Mouse (Mus musculus) thymus, adult 2 months (tissue): ENCODE results near the gene Clk2. TPM values are rescaled to one million over a fixed set of nuclear protein-coding genes. Genes with fewer than 3 reads are reported as not detected.
"Not testable (repeated sequence)": the region's sequence is repeated elsewhere in the genome, so short reads cannot be mapped to it uniquely, and the experiment has no call there.

Experiments
- DNase-seq: peaks from one replicate; pipeline ENCODE4 v3.0.0; 2021
- H3K27ac ChIP-seq: fragments of 200-500 bp; 2 replicates; pipeline ENCODE4 v1.5.1; 2012; ENCODE audit warnings: low read length, control low read depth; ENCODE audit not compliant: control insufficient read depth, insufficient read depth
- H3K27me3 ChIP-seq: fragments of 200-500 bp; 2 replicates; pipeline ENCODE4 v1.6.1; 2012; ENCODE audit warnings: mild to moderate bottlenecking, low read length, moderate library complexity, mixed read lengths; ENCODE audit not compliant: control insufficient read depth, insufficient read depth
- H3K36me3 ChIP-seq: fragments of 200-500 bp; 2 replicates; pipeline ENCODE4 v1.6.1; 2012; ENCODE audit warnings: mild to moderate bottlenecking, low read length, moderate library complexity; ENCODE audit not compliant: control insufficient read depth, insufficient read depth
- H3K4me1 ChIP-seq: fragments of 200-500 bp; replicated peaks from 2 replicates; pipeline ENCODE4 v1.6.1; 2012; ENCODE audit warnings: low read length; ENCODE audit not compliant: control insufficient read depth, insufficient read depth
- H3K4me3 ChIP-seq: fragments of 200-500 bp; 2 replicates; pipeline ENCODE4 v1.5.1; 2012; ENCODE audit warnings: mild to moderate bottlenecking, low read length, control low read depth, moderate library complexity; ENCODE audit not compliant: control insufficient read depth, insufficient read depth
- CTCF ChIP-seq: fragments of 200-500 bp; IDR thresholded peaks from 2 replicates; pipeline ENCODE4 v1.5.1; 2012; ENCODE audit warnings: mild to moderate bottlenecking, control low read depth, low read length, moderate library complexity, borderline replicate concordance; ENCODE audit not compliant: control insufficient read depth, poor library complexity, insufficient read depth; ENCODE audit errors: extremely low read depth
- POLR2A ChIP-seq: fragments of 200-500 bp; IDR thresholded peaks from 2 replicates; pipeline ENCODE4 v1.6.1; 2012; ENCODE audit warnings: mild to moderate bottlenecking, low read length, control low read depth, moderate library complexity; ENCODE audit not compliant: control insufficient read depth, poor library complexity, insufficient read depth; ENCODE audit errors: extremely low read depth
- WGBS: fragments of 180-500 bp; shearing (Covaris S2); methylation state at CpG from one replicate; pipeline ENCODE4 v1.1.7; 2018; 5-methylcytosine and 5-hydroxymethylcytosine counted together
- polyA plus RNA-seq: library from polyadenylated mRNA; depleted of rRNA; stranded (reverse); fragments of >200 nt; gene quantifications from 2 replicates; pipeline ENCODE4 v1.2.3, GENCODE M21; 2012

Gene Clk2
- polyA plus RNA-seq, 1 experiment, result 126 TPM

GRCm38 (mm10) chr3:89158651-89159050 lies 5.9 kb upstream of the Clk2 start:
- DNase-seq, result no peak
- Histone ChIP-seq H3K27ac (no peak overlapping the region), H3K4me3 (no peak overlapping the region), H3K4me1 (peaks cover 16% of the 10 kb centered on the region), H3K36me3 (no peaks in the 10 kb centered on the region), H3K27me3 (no peaks in the 10 kb centered on the region; the same call in 1 of the 2 replicates)
- 49% methylated on average over 7 of the region's 7 CpGs for WGBS
- TF ChIP-seq POLR2A (no peak), CTCF (no peak)

- DNase-seq, result peak; percentile 43
- TF ChIP-seq POLR2A, result no peak
- TF ChIP-seq CTCF, result no peak
- 4% methylated on average over 13 of the region's 13 CpGs for WGBS
These were observed 5.4 kb upstream of the Clk2 start for GRCm38 (mm10) chr3:89159211-89159610.

GRCm38 (mm10) chr3:89159616-89160344 lies 4.8 kb upstream of the Clk2 start, which contains the start of gene Hcn3:
Gene Hcn3 (minus strand): TSS chr3:89160196.
- TF ChIP-seq CTCF (peak; percentile 86; the same call in 1 of the 2 replicates), POLR2A (no peak)
- H3K27ac ChIP-seq, result no peak within 1 kb of the TSS
- H3K27me3 ChIP-seq, result no peaks in the 10 kb centered on the region; the same call in 1 of the 2 replicates
- H3K36me3 ChIP-seq, result no peaks in the 10 kb centered on the region
- peak within 1 kb of the TSS; percentile 54 for H3K4me3 ChIP-seq
- H3K4me1 ChIP-seq, result peaks cover 20% of the 10 kb centered on the region
- under 1% methylated on average over 65 of the region's 66 CpGs for WGBS
- DNase-seq, result peak; percentile 82

More at GRCm38 (mm10) chr3:89159211-89159610, 5.4 kb upstream of the Clk2 start:
- no peak overlapping the region for H3K27ac ChIP-seq
- H3K27me3 ChIP-seq, result no peaks in the 10 kb centered on the region; the same call in 1 of the 2 replicates
- peaks cover 20% of the 10 kb centered on the region for H3K4me1 ChIP-seq
- H3K4me3 ChIP-seq, result peak overlapping the region; percentile 54
- H3K36me3 ChIP-seq, result no peaks in the 10 kb centered on the region

- not testable (repeated sequence) for H3K36me3 ChIP-seq, H3K4me3 ChIP-seq, DNase-seq, H3K27me3 ChIP-seq, H3K27ac ChIP-seq
- peaks cover 22% of the 10 kb centered on the region for H3K4me1 ChIP-seq
These were observed 3.4 kb upstream of the Clk2 start for GRCm38 (mm10) chr3:89161207-89161606.

- 96% methylated on average over 4 of the region's 4 CpGs for WGBS
- H3K36me3 ChIP-seq, result no peaks in the 10 kb centered on the region
These were observed 2.8 kb upstream of the Clk2 start for GRCm38 (mm10) chr3:89161786-89162185.

GRCm38 (mm10) chr3:89163123-89163522 lies 1.5 kb upstream of the Clk2 start:
- no peak for DNase-seq
- H3K27me3 ChIP-seq, result no peaks in the 10 kb centered on the region; the same call in 1 of the 2 replicates
- no peak overlapping the region for H3K27ac ChIP-seq
- 95% methylated on average over 1 of the region's 1 CpGs for WGBS
- H3K4me1 ChIP-seq, result peaks cover 22% of the 10 kb centered on the region
- no peak overlapping the region for H3K4me3 ChIP-seq
- H3K36me3 ChIP-seq, result peaks cover 9% of the 10 kb centered on the region; the same call in 1 of the 2 replicates
- no peak for TF ChIP-seq CTCF
- TF ChIP-seq POLR2A, result no peak

More at GRCm38 (mm10) chr3:89161786-89162185, 2.8 kb upstream of the Clk2 start:
- Histone ChIP-seq H3K27ac (no peak overlapping the region), H3K27me3 (no peaks in the 10 kb centered on the region; the same call in 1 of the 2 replicates), H3K4me1 (peaks cover 22% of the 10 kb centered on the region), H3K4me3 (no peak overlapping the region)
- no peak for DNase-seq
- TF ChIP-seq CTCF, result no peak
- TF ChIP-seq POLR2A, result no peak
